Mouse (Mus musculus) E14TG2a.4 (cell line): ENCODE results near the gene Olfr49.

ENCODE experiments used
- CTCF ChIP-seq: conservative IDR thresholded peaks from 2 replicates; pipeline ENCODE4 v1.5.1; 2014; ENCODE audit warnings: low read length
- NANOG ChIP-seq: IDR thresholded peaks from 2 replicates; pipeline ENCODE4 v1.6.1; 2014; ENCODE audit warnings: borderline replicate concordance, low read length, mixed read lengths
- POU5F1 ChIP-seq: IDR thresholded peaks from 2 replicates; pipeline ENCODE4 v1.6.1; 2014; ENCODE audit warnings: low read length, borderline replicate concordance

DNA sequence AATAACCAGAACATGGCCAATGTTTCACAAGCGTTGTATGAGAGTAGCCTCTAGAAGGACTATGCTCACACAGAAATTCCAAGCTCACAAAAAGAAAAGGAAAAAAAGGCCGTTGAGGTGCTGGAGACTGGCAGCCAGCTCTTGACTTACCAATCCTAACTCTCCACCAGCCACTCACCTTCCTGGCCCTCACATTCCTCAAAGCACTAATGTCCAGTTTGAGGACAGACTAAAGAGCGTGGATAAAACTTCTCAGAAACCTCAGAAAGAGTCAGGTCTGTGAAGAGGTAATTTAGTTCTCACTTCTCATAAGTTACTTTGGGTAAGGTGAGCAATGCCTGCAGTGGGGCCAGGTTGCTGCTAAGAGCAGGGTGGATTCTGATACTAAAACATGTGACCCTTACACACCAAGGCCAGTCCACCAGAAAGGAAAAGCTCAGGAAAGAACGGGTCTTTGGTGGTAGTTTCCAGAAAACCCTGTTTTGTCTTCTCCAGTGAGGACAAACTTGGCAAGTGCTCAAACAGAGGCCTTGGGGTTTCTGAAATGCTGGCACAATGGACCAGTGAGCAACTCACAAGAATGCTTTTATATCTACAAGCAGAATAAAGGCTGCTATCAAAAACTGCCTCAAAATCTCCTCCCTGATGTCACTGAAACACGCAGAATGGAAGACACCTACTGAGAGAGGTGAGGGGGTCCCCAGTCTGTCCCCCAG lies 48.8 kb downstream of the Olfr49 start:
- TF ChIP-seq CTCF (no peak), NANOG (no peak), POU5F1 (no peak)
